Mouse (Mus musculus) gastrocnemius, adult 18-20 months (tissue): ENCODE measurements around the gene Selenoo. TPM values are rescaled to one million over a fixed set of nuclear protein-coding genes. Genes with fewer than 3 reads are reported as not detected.

ENCODE experiments used
- DNase-seq: peaks from one replicate; pipeline ENCODE4 v3.0.0; 2021; ENCODE audit warnings: low spot score
- total RNA-seq, 2 experiments: library from RNA; stranded (reverse); gene quantifications; 2 replicates each; pipeline ENCODE4 v1.2.3; 2021

Gene Selenoo
- total RNA-seq, 2 experiments from 2014 or later = 14.7 to 15.5 TPM

- no peak for DNase-seq
Measured at GRCm38 (mm10) chr15:89148496-89149270, 59.8 kb downstream of the Selenoo start.

DNA sequence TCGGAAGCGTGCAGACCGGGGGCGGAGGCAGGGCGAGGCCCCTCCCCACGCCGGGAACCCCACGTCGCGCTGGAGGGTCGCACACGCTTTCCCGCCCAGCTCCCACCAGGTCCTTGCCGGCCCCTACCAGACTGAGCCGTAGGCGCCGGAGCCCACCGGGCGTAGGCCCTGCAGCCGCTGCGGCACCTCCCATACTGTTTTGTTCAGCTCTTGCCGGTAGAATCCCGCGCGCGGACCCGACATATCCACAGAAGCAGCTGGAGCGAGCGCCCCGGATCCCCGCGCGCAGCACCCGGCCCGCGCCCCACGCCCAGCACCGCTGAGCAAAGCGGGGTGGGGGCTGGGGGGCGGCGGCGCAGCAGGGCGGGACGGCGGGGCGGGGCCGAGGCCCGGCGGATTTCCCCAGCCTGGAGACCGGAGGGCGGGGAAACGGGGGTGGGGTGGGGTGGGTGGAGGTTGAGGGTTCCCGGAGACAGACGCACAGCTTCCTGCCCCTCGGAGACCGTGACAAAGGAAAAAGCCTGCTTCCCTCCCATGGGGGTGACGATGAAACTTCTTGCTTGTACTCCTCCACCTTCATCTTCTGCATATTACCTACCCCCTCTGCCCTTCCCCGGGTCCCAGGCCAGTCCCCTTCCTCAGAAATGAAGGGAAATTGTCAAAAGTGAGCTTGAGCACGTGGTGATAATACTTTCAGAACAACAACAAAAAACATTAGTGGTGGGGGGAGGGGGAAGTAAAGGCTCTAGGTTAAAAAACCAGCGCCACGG is 60.6 kb downstream of the Selenoo start, which contains the start of gene Mapk11:
Gene Mapk11 (minus strand): TSS at position 358 of the 770 bp plus-strand sequence.
- DNase-seq = no peak

Other genes starting within 250 kb of the Selenoo start
- gene Pim3, start 226.9 kb upstream of the Selenoo start, total RNA-seq = 10 to 100 TPM; 24.1 to 37.3 TPM
- gene Ttll8, start 134.7 kb upstream of the Selenoo start, total RNA-seq = not detected
- gene Mlc1, start 110.1 kb upstream of the Selenoo start, total RNA-seq = not detected
- not detected for gene Mov10l1, start 106.2 kb upstream of the Selenoo start, total RNA-seq
- not detected for gene Panx2, start 29.4 kb upstream of the Selenoo start, total RNA-seq
- gene Trabd, start 14.0 kb upstream of the Selenoo start, total RNA-seq = 10 to 100 TPM; 31.6 to 36.1 TPM
- 1 to 10 TPM; 6.9 to 8.4 TPM for gene Tubgcp6, start 34.0 kb downstream of the Selenoo start, total RNA-seq
- 1 to 10 TPM; 5.7 to 5.9 TPM for gene Hdac10, start 39.6 kb downstream of the Selenoo start, total RNA-seq
- gene Mapk12, start 51.6 kb downstream of the Selenoo start, total RNA-seq = 100 to 1,000 TPM; 142 to 145 TPM
- 1 to 10 TPM in 1 of 2 experiments, under 1 TPM in 1; 0.89 to 1.9 TPM for gene Mapk11, start 60.5 kb downstream of the Selenoo start, total RNA-seq
- gene Plxnb2, start 91.7 kb downstream of the Selenoo start, total RNA-seq = 1 to 10 TPM; 4.0 to 8.2 TPM
- 1 to 10 TPM; 8.8 to 9.6 TPM for gene Dennd6b, start 107.4 kb downstream of the Selenoo start, total RNA-seq
- gene Ppp6r2, start 122.5 kb downstream of the Selenoo start, total RNA-seq = 10 to 100 TPM; 90.7 to 93.0 TPM
- gene Sbf1, start 226.2 kb downstream of the Selenoo start, total RNA-seq = 10 to 100 TPM; 59.4 to 61.0 TPM
- not detected for gene Adm2, start 233.6 kb downstream of the Selenoo start, total RNA-seq
- gene Miox, start 245.3 kb downstream of the Selenoo start, total RNA-seq = under 1 TPM in 1 of 2 experiments, not detected in 1; 0.48 TPM